8 mouse cellular contexts compared by ENCODE assay signal in genomic region chr6:82909136-82909855, GRCm38 (mm10). TPM values are rescaled to one million over a fixed set of nuclear protein-coding genes. Genes with fewer than 3 reads are reported as not detected.
DNase-seq lines count a peak whose midpoint lies in the region; ATAC-seq and TF ChIP-seq lines count a peak whose summit lies in the region.

No protein-coding gene starts in this region.

- no peak overlapping the region for H3K4me2 ChIP-seq in kidney, embryonic 15.5 days
- H3K4me2 ChIP-seq in forebrain, embryonic 12.5 days: no peak overlapping the region

- H3K9ac ChIP-seq in kidney, embryonic 15.5 days: no peak overlapping the region
- no peak overlapping the region for H3K9ac ChIP-seq in liver, adult 2 months (ENCODE audit: low read depth, low read length)
- H3K9ac ChIP-seq in forebrain, embryonic 12.5 days: no peak overlapping the region

- TF ChIP-seq POLR2A in liver, adult 2 months (IDR thresholded peaks at IDR 0.05; ENCODE audit: extremely low read depth, insufficient read depth, low read length): no peak

- peaks cover 6% of the 10 kb centered on the region; the same call in 1 of the 2 replicates for H3K4me1 ChIP-seq in kidney, embryonic 15.5 days
- H3K4me1 ChIP-seq in liver, adult 2 months (ENCODE audit: control insufficient read depth, insufficient read depth, low read length): no peaks in the 10 kb centered on the region
- no peaks in the 10 kb centered on the region for H3K4me1 ChIP-seq in forebrain, embryonic 12.5 days

- peak; percentile 73 for ATAC-seq in kidney, embryonic 15.5 days (replicated peaks; ENCODE audit: low FRiP score)
- ATAC-seq in activated CD4-positive, CD25-positive, alpha-beta regulatory T cell, adult 4 months: peak; percentile 34
- ATAC-seq in forebrain, embryonic 12.5 days (ENCODE audit: low FRiP score): no peak

- peak; percentile 40 for TF ChIP-seq CTCF in liver, adult 2 months (IDR thresholded peaks at IDR 0.05; ENCODE audit: low read depth, low read length)

- H3K4me3 ChIP-seq in kidney, embryonic 15.5 days (replicated peaks): no peak overlapping the region
- no peak overlapping the region for H3K4me3 ChIP-seq in liver, adult 2 months (ENCODE audit: insufficient read depth, low read depth, low read length)
- H3K4me3 ChIP-seq in forebrain, embryonic 12.5 days (replicated peaks): no peak overlapping the region

- H3K36me3 ChIP-seq in kidney, embryonic 15.5 days: no peaks in the 10 kb centered on the region
- H3K36me3 ChIP-seq in liver, adult 2 months (ENCODE audit: control insufficient read depth, insufficient read depth, low read length): no peaks in the 10 kb centered on the region
- H3K36me3 ChIP-seq in forebrain, embryonic 12.5 days (replicated peaks): no peaks in the 10 kb centered on the region

- 43% methylated on average over 14 of the region's 14 CpGs for WGBS in kidney, embryonic 15.5 days
- WGBS in liver, adult 2 months: 60% methylated on average over 14 of the region's 14 CpGs
- 69% methylated on average over 14 of the region's 14 CpGs for WGBS in forebrain, embryonic 12.5 days

- H3K9me3 ChIP-seq in kidney, embryonic 15.5 days (replicated peaks): no peaks in the 10 kb centered on the region
- H3K9me3 ChIP-seq in forebrain, embryonic 12.5 days: no peaks in the 10 kb centered on the region

- no peak for DNase-seq in kidney, adult 18-20 months
- peak; percentile 50 to 73 for DNase-seq in CD8-positive naive resting alpha-beta T cell, adult 2 months (ENCODE audit: low read depth in 2 of 2, low spot score in 2 of 2)
- peak; percentile 38 for DNase-seq in embryo, embryonic 9.5 days (ENCODE audit: extremely low spot score)
- DNase-seq in liver, adult 2 months (ENCODE audit: extremely low read depth, low read depth, low spot score): no peak
- peak; percentile 52 for DNase-seq in retina, postnatal 1 day

- 0 out of 2 replicates have a peak overlapping the region, but pooled peaks have one; percentile 28 for H3K27ac ChIP-seq in kidney, embryonic 15.5 days
- H3K27ac ChIP-seq in liver, adult 2 months (replicated peaks; ENCODE audit: insufficient read depth, low read depth, low read length): no peak overlapping the region
- H3K27ac ChIP-seq in forebrain, embryonic 12.5 days: no peak overlapping the region

- H3K79me2 ChIP-seq in liver, adult 2 months (ENCODE audit: control insufficient read depth, insufficient read depth, low read length): no peaks in the 10 kb centered on the region

- H3K27me3 ChIP-seq in kidney, embryonic 15.5 days: peaks cover 6% of the 10 kb centered on the region; the same call in 1 of the 2 replicates
- H3K27me3 ChIP-seq in liver, adult 2 months (ENCODE audit: control insufficient read depth, insufficient read depth, low read length): no peaks in the 10 kb centered on the region
- 0 out of 2 replicates have a peak, but pooled peaks cover 5% of the 10 kb centered on the region for H3K27me3 ChIP-seq in forebrain, embryonic 12.5 days

RNA-seq across cellular contexts. Expression of gene Sema4f, which starts 30.3 kb away (rescaled TPM):
- 1.3 and 2.1 TPM in 2 replicates for polyA plus RNA-seq in kidney, embryonic 15.5 days (2015; fragmentation: Nextera tagmentation; extraction: Ambion mirVana)
- 1 to 10 TPM; 2.7 to 3.8 TPM for polyA plus RNA-seq in activated CD4-positive, CD25-positive, alpha-beta regulatory T cell, adult 4 months (2017; shearing (Covaris generic))
- total RNA-seq in liver, adult 2 months (2014; rRNA removed): not detected in 2 replicates
- not detected in 2 replicates for polyA plus RNA-seq in liver, adult 2 months (2012; rRNA removed)
- 4.6 and 5.9 TPM in 2 replicates for polyA plus RNA-seq in forebrain, embryonic 12.5 days (2016; fragmentation: Nextera tagmentation; extraction: Ambion mirVana)

RNA-seq across cellular contexts. Expression of gene M1ap, which starts 37.4 kb away (rescaled TPM):
- 0.24 and 0.43 TPM in 2 replicates for polyA plus RNA-seq in kidney, embryonic 15.5 days (2015; fragmentation: Nextera tagmentation; extraction: Ambion mirVana)
- polyA plus RNA-seq in activated CD4-positive, CD25-positive, alpha-beta regulatory T cell, adult 4 months (2017; shearing (Covaris generic)): 1 to 10 TPM in 1 of 2 experiments, under 1 TPM in 1; 0.74 to 1.4 TPM
- total RNA-seq in liver, adult 2 months (2014; rRNA removed): not detected in 2 replicates
- polyA plus RNA-seq in liver, adult 2 months (2012; rRNA removed): 0.17 TPM in 1 of 2 replicates, not detected in the other
- polyA plus RNA-seq in forebrain, embryonic 12.5 days (2016; fragmentation: Nextera tagmentation; extraction: Ambion mirVana): not detected in 2 replicates

Comparison
In these comparisons a context has a peak if more than half of its experiments do, and no peak if none do; other contexts are left out.
1. DNase-seq: peak in CD8-positive naive resting alpha-beta T cell, adult 2 months (2 of 2), embryo, embryonic 9.5 days (single experiment) and retina, postnatal 1 day (single experiment); none in kidney, adult 18-20 months (single experiment) and liver, adult 2 months (single experiment).